Mouse (Mus musculus) heart, adult 2 months (tissue): ENCODE results near the gene Ccdc96.

Experiments
- EP300 ChIP-seq: fragments of 200-500 bp; IDR thresholded peaks from 2 replicates; pipeline ENCODE4 v1.6.1; 2011; ENCODE audit warnings: low read depth, low read length, control low read depth; ENCODE audit not compliant: insufficient read depth
- POLR2A ChIP-seq: fragments of 200-500 bp; IDR thresholded peaks from 2 replicates; pipeline ENCODE4 v1.6.1; 2011; ENCODE audit warnings: mild to moderate bottlenecking, low read depth, low read length, control low read depth; ENCODE audit not compliant: insufficient read depth

- TF ChIP-seq EP300 (no peak), POLR2A (no peak)
These were observed 50.2 kb downstream of the Ccdc96 start for GRCm38 (mm10) chr5:36534455-36535030.
